Mouse (Mus musculus): ENCODE measurements around the gene 2900026A02Rik.
A peak's percentile ranks its signal among the peaks of the same experiment; 100 is the strongest.

Gene 2900026A02Rik

DNA sequence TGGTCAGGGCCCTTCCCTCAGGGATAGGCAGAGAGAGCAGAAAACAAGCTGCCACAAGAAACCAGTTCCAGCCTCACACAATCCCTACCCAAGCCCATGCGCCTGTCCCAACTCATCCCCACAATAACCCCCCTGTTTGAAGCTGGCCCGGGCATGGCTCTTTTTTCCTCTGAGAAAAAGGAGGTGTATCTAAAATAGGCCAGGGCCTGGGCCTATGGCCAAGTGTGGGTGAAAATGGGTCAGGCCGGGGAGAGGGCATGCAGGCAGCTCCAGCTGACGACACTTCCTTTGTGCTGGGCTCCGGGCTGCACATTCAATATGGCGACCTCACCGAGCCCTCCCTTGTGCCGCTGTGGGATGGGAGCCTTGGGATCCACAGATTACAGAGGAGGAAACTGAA, 177.5 kb downstream of the 2900026A02Rik start:
- DNase-seq (ENCODE audit: low spot score) = no peak

DNA sequence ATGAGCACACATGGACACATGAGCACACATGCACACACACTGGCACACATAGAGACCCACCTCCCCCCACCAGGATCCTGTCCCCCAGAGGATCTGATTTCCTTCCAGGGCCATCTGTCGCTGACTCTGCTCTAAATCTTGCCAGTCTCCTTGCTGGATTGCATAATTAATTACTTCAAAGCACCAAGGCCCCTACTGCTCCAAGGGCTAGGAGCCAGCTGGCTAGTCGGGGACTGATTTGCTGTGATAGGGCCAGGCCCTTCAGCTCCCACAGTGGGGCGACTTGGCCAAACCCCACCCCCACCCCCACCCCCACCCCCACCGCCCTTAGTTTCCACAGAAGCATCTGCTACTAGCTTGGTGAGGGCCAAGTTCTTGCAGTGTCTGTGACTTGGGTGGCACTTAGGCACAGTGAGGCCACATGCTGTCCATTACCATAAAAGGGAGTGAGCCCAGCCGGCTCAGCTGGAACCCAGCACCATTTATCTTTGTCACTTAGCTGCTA, 179.4 kb downstream of the 2900026A02Rik start:
- peak; percentile 63 for DNase-seq (ENCODE audit: low spot score)

- DNase-seq (ENCODE audit: low spot score) = no peak
Observed at GRCm38 (mm10) chr5:113040776-113041175, 180.3 kb downstream of the 2900026A02Rik start.

DNA sequence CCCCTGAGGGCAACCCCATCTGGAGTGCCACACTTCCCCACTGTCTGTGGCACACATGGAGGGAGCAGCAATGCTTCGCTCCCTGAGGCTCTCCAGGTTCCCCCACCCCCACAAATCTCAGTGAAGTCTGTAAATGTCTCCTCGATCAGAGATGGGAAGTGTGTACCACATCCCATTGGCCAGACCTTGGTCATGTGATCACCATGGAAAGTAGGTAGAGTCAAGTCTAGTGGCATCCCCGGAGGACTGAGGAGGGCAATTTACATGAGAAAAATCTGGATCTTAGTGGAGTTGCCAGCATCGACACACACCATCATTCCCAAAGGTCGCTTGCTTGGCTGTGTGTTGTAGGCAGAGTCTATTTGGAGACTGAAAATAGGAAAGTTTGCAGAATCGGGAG, 182.4 kb downstream of the 2900026A02Rik start:
- no peak for DNase-seq (ENCODE audit: low spot score)
